Comparison of ENCODE assay signal across 33 mouse cellular contexts in genomic region chr6:39455339-39456160, GRCm38 (mm10). TPM values are rescaled to one million over a fixed set of nuclear protein-coding genes. Genes with fewer than 3 reads are reported as not detected.
DNase-seq lines count a peak whose midpoint lies in the region; ATAC-seq lines count a peak whose summit lies in the region.
"Had no signal": no experiment of that assay in that cellular context is flagged by ENCODE, and none has a peak within 500 bp of the region (broad histone marks: within the 10 kb centered on the region; RNA-seq: fewer than 3 reads in every experiment).

No protein-coding gene starts in this region.

- ATAC-seq in megakaryocyte, adult 5-6 weeks (ENCODE audit: poor library complexity, severe bottlenecking), result no peak
- ATAC-seq: CD4-positive, CD25-positive, alpha-beta regulatory T cell, adult 4 months; forebrain, embryonic 16.5 days had no signal

- peaks cover 16% of the 10 kb centered on the region for H3K4me1 ChIP-seq in megakaryocyte, embryonic 14.5 days
- H3K4me1 ChIP-seq: embryonic facial prominence, embryonic 13.5 days; forebrain, embryonic 10.5 days; heart, embryonic 12.5 days; hindbrain, embryonic 15.5 days; liver, embryonic 15.5 days; midbrain, embryonic 12.5 days; neural tube, embryonic 15.5 days had no signal

- peaks cover 4% of the 10 kb centered on the region for H3K9me3 ChIP-seq in megakaryocyte, embryonic 14.5 days
- H3K9me3 ChIP-seq: embryonic facial prominence, embryonic 13.5 days; hindbrain, embryonic 15.5 days; liver, embryonic 15.5 days; midbrain, embryonic 12.5 days; neural tube, embryonic 15.5 days had no signal

- 15% methylated on average over 8 of the region's 8 CpGs for WGBS in large intestine, adult 2 months

- DNase-seq in R1 (ENCODE audit: low read depth, low spot score), result peak; percentile 39
- DNase-seq in large intestine, adult 2 months (ENCODE audit: low read depth, low spot score), result peak; percentile 95
- DNase-seq in left cerebral cortex, adult 11 months (ENCODE audit: low spot score), result no peak
- DNase-seq in cerebellum, postnatal 10 days, result no peak
- no peak for DNase-seq in spleen, adult 18-20 months
- DNase-seq: adrenal gland, postnatal 10 days; cerebellum, adult 11 months; cerebellum, adult 9-10 months; gastrocnemius, adult 2 months; gastrocnemius, postnatal 36 days; heart, adult 18-20 months; heart, postnatal 10 days; kidney, adult 11 months; kidney, postnatal 14 days; lung, embryonic 14.5 days; lung, postnatal 14 days; retina, postnatal 1 day; right cerebral cortex, postnatal 25 days; thymus, adult 18-20 months; thymus, postnatal 25 days had no signal

- no peaks in the 10 kb centered on the region for H3K36me3 ChIP-seq in megakaryocyte, embryonic 14.5 days (replicated peaks; ENCODE audit: low read length)
- H3K36me3 ChIP-seq: G1E; liver, embryonic 15.5 days had no signal

- H3K27me3 ChIP-seq in megakaryocyte, embryonic 14.5 days (replicated peaks), result peaks cover 11% of the 10 kb centered on the region
- H3K27me3 ChIP-seq: embryonic facial prominence, embryonic 13.5 days; heart, embryonic 12.5 days; hindbrain, embryonic 15.5 days; liver, embryonic 15.5 days; midbrain, embryonic 12.5 days; neural tube, embryonic 15.5 days had no signal

- H3K4me3 ChIP-seq in megakaryocyte, embryonic 14.5 days (replicated peaks), result peak overlapping the region; percentile 13
- H3K4me3 ChIP-seq: embryonic facial prominence, embryonic 13.5 days; forebrain, embryonic 10.5 days; gastrocnemius, adult 2 months; heart, embryonic 12.5 days; hindbrain, embryonic 15.5 days; left cerebral cortex, adult 2 months; liver, embryonic 15.5 days; midbrain, embryonic 12.5 days; neural tube, embryonic 15.5 days had no signal

RNA-seq across cellular contexts. Expression of gene Mkrn1, which starts 35.3 kb away (rescaled TPM):
- polyA plus RNA-seq in megakaryocyte, embryonic 14.5 days (2012; ENCODE audit: insufficient read depth, low replicate concordance), result 107 and 108 TPM in 2 replicates
- total RNA-seq in megakaryocyte, adult 5-6 weeks (2015), result 108 and 111 TPM in 2 replicates
- 75.5 and 82.8 TPM in 2 replicates for total RNA-seq in megakaryocyte, adult 5-6 weeks (2017)
- 111 and 126 TPM in 2 replicates for polyA plus RNA-seq in large intestine, adult 2 months (2012; rRNA removed)

Comparison
In these comparisons a context has a peak if more than half of its experiments do, and no peak if none do; other contexts are left out.
1. DNase-seq: peak in R1 (single experiment) and large intestine, adult 2 months (single experiment); none in left cerebral cortex, adult 11 months (single experiment), cerebellum, postnatal 10 days (0 of 2) and spleen, adult 18-20 months (0 of 2).